Comparison of ENCODE assay signal across 9 mouse cellular contexts in the genomic region with DNA sequence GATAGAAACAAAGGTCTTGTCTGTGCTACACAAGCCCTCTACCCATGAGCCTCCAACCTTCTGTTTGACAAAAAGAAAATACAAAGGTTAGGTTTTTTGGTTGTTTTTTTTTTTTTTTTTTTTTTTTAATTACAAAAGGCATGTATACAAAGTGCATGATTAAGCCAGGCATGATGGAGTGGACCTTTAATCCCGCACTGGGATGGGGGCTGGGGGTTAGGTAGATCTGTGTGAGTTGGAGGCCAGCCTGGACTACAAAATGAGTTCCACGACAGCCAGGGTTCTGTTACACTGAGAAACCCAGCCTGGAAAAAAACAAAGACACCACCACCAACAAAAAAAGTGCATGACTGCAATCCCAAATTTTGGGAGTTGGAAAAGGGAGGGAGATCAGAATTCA. TPM values are rescaled to one million over a fixed set of nuclear protein-coding genes. Genes with fewer than 3 reads are reported as not detected.
DNase-seq lines count a peak whose midpoint lies in the region; ATAC-seq and TF ChIP-seq lines count a peak whose summit lies in the region.
"Had no signal": no experiment of that assay in that cellular context is flagged by ENCODE, and none has a peak within 500 bp of the region (broad histone marks: within the 10 kb centered on the region; RNA-seq: fewer than 3 reads in every experiment).

No protein-coding gene starts in this region.

- peaks cover 42% of the 10 kb centered on the region for H3K4me1 ChIP-seq in heart, embryonic 15.5 days (replicated peaks)
- H3K4me1 ChIP-seq in ES-Bruce4 (ENCODE audit: control insufficient read depth, insufficient read depth, low read length): no peaks in the 10 kb centered on the region
- H3K4me1 ChIP-seq in forebrain, embryonic 15.5 days: peaks cover 36% of the 10 kb centered on the region
- peaks cover 23% of the 10 kb centered on the region for H3K4me1 ChIP-seq in liver, postnatal 0 days (ENCODE audit: insufficient read depth)

- DNase-seq in heart, postnatal 4 days: no peak
- no peak for DNase-seq in liver, postnatal 0 days
- DNase-seq in Muller cell, postnatal 12 days (ENCODE audit: inconsistent ontology term): no peak
- no peak for DNase-seq in cerebellum, adult 9-10 months
- DNase-seq in left cerebral cortex, adult 9 months (ENCODE audit: low spot score in 2 of 2): no peak

- H3K4me2 ChIP-seq in heart, embryonic 15.5 days: peak overlapping the region; percentile 87
- H3K4me2 ChIP-seq in forebrain, embryonic 15.5 days (replicated peaks): no peak overlapping the region
- peak overlapping the region; percentile 92 for H3K4me2 ChIP-seq in liver, postnatal 0 days (ENCODE audit: low read depth, low read length)

- no peaks in the 10 kb centered on the region for H3K9me3 ChIP-seq in heart, embryonic 15.5 days (replicated peaks)
- no peaks in the 10 kb centered on the region for H3K9me3 ChIP-seq in ES-Bruce4 (replicated peaks; ENCODE audit: control insufficient read depth, insufficient read depth, low read length, poor library complexity, severe bottlenecking)
- no peaks in the 10 kb centered on the region for H3K9me3 ChIP-seq in forebrain, embryonic 15.5 days
- no peaks in the 10 kb centered on the region for H3K9me3 ChIP-seq in liver, postnatal 0 days (ENCODE audit: low read length)

- no peak for TF ChIP-seq EP300 in ES-Bruce4 (IDR thresholded peaks at IDR 0.05; ENCODE audit: insufficient read depth, low read depth, low read length)
- TF ChIP-seq EP300 in liver, postnatal 0 days (IDR thresholded peaks at IDR 0.05; ENCODE audit: low read depth): no peak

- no peaks in the 10 kb centered on the region for H3K27me3 ChIP-seq in heart, embryonic 15.5 days
- H3K27me3 ChIP-seq in ES-Bruce4 (ENCODE audit: control insufficient read depth, insufficient read depth, low read length, poor library complexity, severe bottlenecking): no peaks in the 10 kb centered on the region
- H3K27me3 ChIP-seq in forebrain, embryonic 15.5 days: no peaks in the 10 kb centered on the region
- H3K27me3 ChIP-seq in liver, postnatal 0 days (ENCODE audit: insufficient read depth, low read length): no peaks in the 10 kb centered on the region
- H3K27me3 ChIP-seq: Patski had no signal

- H3K4me3 ChIP-seq in heart, embryonic 15.5 days: peak overlapping the region; percentile 60; the same call in 1 of the 2 replicates
- H3K4me3 ChIP-seq in ES-Bruce4 (ENCODE audit: low read depth, low read length): no peak overlapping the region
- H3K4me3 ChIP-seq in forebrain, embryonic 15.5 days: peak overlapping the region; percentile 61; the same call in 1 of the 2 replicates
- H3K4me3 ChIP-seq in liver, postnatal 0 days (ENCODE audit: low read depth, low read length): no peak overlapping the region

- H3K27ac ChIP-seq in heart, embryonic 15.5 days: 0 out of 2 replicates have a peak overlapping the region, but pooled peaks have one; percentile 96
- H3K27ac ChIP-seq in ES-Bruce4 (ENCODE audit: insufficient read depth, low read length): peak overlapping the region; percentile 62
- peak overlapping the region; percentile 95 for H3K27ac ChIP-seq in forebrain, embryonic 15.5 days (replicated peaks)
- 0 out of 2 replicates have a peak overlapping the region, but pooled peaks have one; percentile 94 for H3K27ac ChIP-seq in liver, postnatal 0 days (ENCODE audit: low read depth)

- ATAC-seq in heart, embryonic 15.5 days (replicated peaks; ENCODE audit: insufficient number of reproducible peaks, insufficient read depth, low FRiP score, low read depth): no peak
- ATAC-seq in forebrain, embryonic 15.5 days (replicated peaks): no peak
- ATAC-seq in liver, postnatal 0 days: no peak

- no peak overlapping the region for H3K9ac ChIP-seq in heart, embryonic 15.5 days
- H3K9ac ChIP-seq in ES-Bruce4 (ENCODE audit: low read depth, poor library complexity, severe bottlenecking): peak overlapping the region; percentile 62
- no peak overlapping the region; the same call in 1 of the 2 replicates for H3K9ac ChIP-seq in forebrain, embryonic 15.5 days (replicated peaks)
- peak overlapping the region; percentile 78; the same call in 1 of the 2 replicates for H3K9ac ChIP-seq in liver, postnatal 0 days (replicated peaks)

- H3K36me3 ChIP-seq in heart, embryonic 15.5 days: no peaks in the 10 kb centered on the region
- peaks cover 6% of the 10 kb centered on the region for H3K36me3 ChIP-seq in ES-Bruce4 (ENCODE audit: control insufficient read depth, insufficient read depth, low read length, poor library complexity, severe bottlenecking)
- no peaks in the 10 kb centered on the region for H3K36me3 ChIP-seq in forebrain, embryonic 15.5 days
- H3K36me3 ChIP-seq in liver, postnatal 0 days (replicated peaks; ENCODE audit: insufficient read depth, low read length): no peaks in the 10 kb centered on the region

- 84% methylated on average over 2 of the region's 2 CpGs for WGBS in heart, embryonic 15.5 days
- WGBS in forebrain, embryonic 15.5 days: 82% methylated on average over 2 of the region's 2 CpGs
- 85% methylated on average over 2 of the region's 2 CpGs for WGBS in liver, postnatal 0 days (ENCODE audit: insufficient replicate concordance)

- TF ChIP-seq POLR2A in ES-Bruce4 (IDR thresholded peaks at IDR 0.05; ENCODE audit: insufficient read depth, low read length): no peak

- TF ChIP-seq CTCF in ES-Bruce4 (IDR thresholded peaks at IDR 0.05; ENCODE audit: low read depth, low read length): no peak
- no peak for TF ChIP-seq CTCF in liver, postnatal 0 days (IDR thresholded peaks at IDR 0.05; ENCODE audit: low read depth)

RNA-seq across cellular contexts. Expression of a gene that starts 1.4 kb away (rescaled TPM):
- polyA plus RNA-seq in heart, embryonic 15.5 days (2015; fragmentation: Nextera tagmentation; extraction: Ambion mirVana): 168 and 203 TPM in 2 replicates
- total RNA-seq in heart, postnatal 4 days (2021): 100 to 1,000 TPM; 139 to 151 TPM
- polyA plus RNA-seq in ES-Bruce4 (2011; ENCODE audit: insufficient read depth, insufficient read length, low read depth, missing spikeins): 519 and 544 TPM in 2 replicates
- polyA plus RNA-seq in forebrain, embryonic 15.5 days (2015; fragmentation: Nextera tagmentation; extraction: Ambion mirVana): 243 and 245 TPM in 2 replicates
- polyA plus RNA-seq in liver, postnatal 0 days (2015; fragmentation: Nextera tagmentation; extraction: Ambion mirVana): 47.2 and 51.4 TPM in 2 replicates

RNA-seq across cellular contexts. Expression of a gene that starts 15.4 kb away (rescaled TPM):
- polyA plus RNA-seq in heart, embryonic 15.5 days (2015; fragmentation: Nextera tagmentation; extraction: Ambion mirVana): 49.1 and 57.6 TPM in 2 replicates
- 100 to 1,000 TPM; 107 to 126 TPM for total RNA-seq in heart, postnatal 4 days (2021)
- 6.7 and 7.6 TPM in 2 replicates for polyA plus RNA-seq in ES-Bruce4 (2011; ENCODE audit: insufficient read depth, insufficient read length, low read depth, missing spikeins)
- 5.8 and 6.0 TPM in 2 replicates for polyA plus RNA-seq in forebrain, embryonic 15.5 days (2015; fragmentation: Nextera tagmentation; extraction: Ambion mirVana)
- polyA plus RNA-seq in liver, postnatal 0 days (2015; fragmentation: Nextera tagmentation; extraction: Ambion mirVana): 11.7 and 14.9 TPM in 2 replicates

RNA-seq across cellular contexts. Expression of a gene that starts 21.9 kb away (rescaled TPM):
- 6.5 and 18.3 TPM in 2 replicates for polyA plus RNA-seq in heart, embryonic 15.5 days (2015; fragmentation: Nextera tagmentation; extraction: Ambion mirVana)
- total RNA-seq in heart, postnatal 4 days (2021): 1 to 10 TPM; 3.5 to 3.7 TPM
- polyA plus RNA-seq in ES-Bruce4 (2011; ENCODE audit: insufficient read depth, insufficient read length, low read depth, missing spikeins): 0.59 and 1.0 TPM in 2 replicates
- 3.6 and 3.7 TPM in 2 replicates for polyA plus RNA-seq in forebrain, embryonic 15.5 days (2015; fragmentation: Nextera tagmentation; extraction: Ambion mirVana)
- 60.5 and 70.2 TPM in 2 replicates for polyA plus RNA-seq in liver, postnatal 0 days (2015; fragmentation: Nextera tagmentation; extraction: Ambion mirVana)

RNA-seq across cellular contexts. Expression of a gene that starts 45.2 kb away (rescaled TPM):
- 17.4 and 18.0 TPM in 2 replicates for polyA plus RNA-seq in heart, embryonic 15.5 days (2015; fragmentation: Nextera tagmentation; extraction: Ambion mirVana)
- total RNA-seq in heart, postnatal 4 days (2021): 10 to 100 TPM; 22.6 to 25.7 TPM
- polyA plus RNA-seq in ES-Bruce4 (2011; ENCODE audit: insufficient read depth, insufficient read length, low read depth, missing spikeins): 7.3 and 8.4 TPM in 2 replicates
- polyA plus RNA-seq in forebrain, embryonic 15.5 days (2015; fragmentation: Nextera tagmentation; extraction: Ambion mirVana): 14.8 and 16.0 TPM in 2 replicates
- 2.9 and 4.1 TPM in 2 replicates for polyA plus RNA-seq in liver, postnatal 0 days (2015; fragmentation: Nextera tagmentation; extraction: Ambion mirVana)

RNA-seq across cellular contexts. Expression of a gene that starts 45.3 kb away (rescaled TPM):
- polyA plus RNA-seq in heart, embryonic 15.5 days (2015; fragmentation: Nextera tagmentation; extraction: Ambion mirVana): 29.9 TPM in 2 replicates
- total RNA-seq in heart, postnatal 4 days (2021): 10 to 100 TPM; 27.2 to 29.0 TPM
- polyA plus RNA-seq in ES-Bruce4 (2011; ENCODE audit: insufficient read depth, insufficient read length, low read depth, missing spikeins): 6.8 and 7.7 TPM in 2 replicates
- polyA plus RNA-seq in forebrain, embryonic 15.5 days (2015; fragmentation: Nextera tagmentation; extraction: Ambion mirVana): 18.1 and 18.2 TPM in 2 replicates
- polyA plus RNA-seq in liver, postnatal 0 days (2015; fragmentation: Nextera tagmentation; extraction: Ambion mirVana): 11.6 and 14.5 TPM in 2 replicates

Comparison
In these comparisons a context has a peak if more than half of its experiments do, and no peak if none do; other contexts are left out.
1. H3K4me3 ChIP-seq: peak in heart, embryonic 15.5 days (single experiment) and forebrain, embryonic 15.5 days (single experiment); none in ES-Bruce4 (single experiment) and liver, postnatal 0 days (single experiment).
2. H3K9ac ChIP-seq: peak in ES-Bruce4 (single experiment) and liver, postnatal 0 days (single experiment); none in heart, embryonic 15.5 days (single experiment) and forebrain, embryonic 15.5 days (single experiment).
3. Peak in every context shown above with its lines, with median percentiles within 50 percentile points of each other: H3K27ac ChIP-seq.